Mouse (Mus musculus): ENCODE results near the gene Shoc2.
"Not testable (repeated sequence)": the region's sequence is repeated elsewhere in the genome, so short reads cannot be mapped to it uniquely, and the experiment has no call there.

Shoc2 gene

DNA sequence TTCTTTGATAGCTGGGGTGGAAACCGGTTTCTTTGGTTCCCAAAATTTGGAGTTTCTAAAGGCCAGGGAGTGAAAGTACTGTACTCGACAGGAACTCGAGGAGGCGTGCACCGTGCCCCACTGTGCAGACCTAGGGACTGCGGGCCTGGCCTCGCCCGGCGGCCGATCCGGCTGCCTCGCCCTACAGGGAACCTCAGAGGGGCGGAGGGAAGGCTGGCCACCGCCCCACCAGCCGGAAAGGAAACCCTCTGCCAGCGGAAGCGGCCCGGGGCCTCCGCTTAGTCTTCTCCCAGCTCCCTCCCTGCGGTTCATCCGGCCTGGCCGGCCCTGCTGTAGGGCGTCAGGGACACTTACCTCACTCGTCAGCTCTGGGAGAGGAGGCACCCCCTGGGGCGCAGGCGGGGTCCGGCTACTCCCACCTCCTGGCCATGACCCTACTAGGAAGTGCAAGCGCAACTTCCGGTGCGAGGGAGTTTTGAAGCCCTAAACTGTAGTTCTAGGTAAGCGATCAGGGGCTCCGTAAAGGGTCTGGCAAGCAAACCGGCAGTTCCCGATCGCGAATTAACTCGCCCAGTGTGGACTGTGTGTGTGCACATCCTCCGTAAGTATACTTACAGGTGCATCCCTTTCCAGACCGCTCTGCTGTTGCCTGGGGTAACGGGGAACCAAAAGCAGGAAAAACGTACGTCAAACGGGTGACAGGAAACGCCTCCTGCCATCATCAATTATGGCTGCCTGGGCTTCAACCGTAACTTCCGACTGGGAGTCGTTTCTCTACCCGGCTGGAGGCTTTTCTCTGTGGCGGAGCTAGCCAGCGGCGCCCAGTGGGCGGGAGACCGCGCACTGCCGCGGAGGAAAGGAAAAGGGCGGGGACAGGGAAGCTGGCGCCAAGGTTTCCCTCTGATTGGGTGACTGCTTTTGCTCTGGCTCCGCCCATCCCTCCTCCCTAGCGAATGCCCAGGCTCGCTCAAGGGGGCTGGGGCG lies at the start of gene Shoc2, which contains the start of gene Bbip1:
Gene Shoc2 (plus strand): TSS at position 505 of the 984 bp plus-strand sequence.
Gene Bbip1 (minus strand): TSS at position 826 of the 984 bp plus-strand sequence.
- DNase-seq (ENCODE audit: low spot score in 2 of 2): peak; percentile 95 to 98

DNA sequence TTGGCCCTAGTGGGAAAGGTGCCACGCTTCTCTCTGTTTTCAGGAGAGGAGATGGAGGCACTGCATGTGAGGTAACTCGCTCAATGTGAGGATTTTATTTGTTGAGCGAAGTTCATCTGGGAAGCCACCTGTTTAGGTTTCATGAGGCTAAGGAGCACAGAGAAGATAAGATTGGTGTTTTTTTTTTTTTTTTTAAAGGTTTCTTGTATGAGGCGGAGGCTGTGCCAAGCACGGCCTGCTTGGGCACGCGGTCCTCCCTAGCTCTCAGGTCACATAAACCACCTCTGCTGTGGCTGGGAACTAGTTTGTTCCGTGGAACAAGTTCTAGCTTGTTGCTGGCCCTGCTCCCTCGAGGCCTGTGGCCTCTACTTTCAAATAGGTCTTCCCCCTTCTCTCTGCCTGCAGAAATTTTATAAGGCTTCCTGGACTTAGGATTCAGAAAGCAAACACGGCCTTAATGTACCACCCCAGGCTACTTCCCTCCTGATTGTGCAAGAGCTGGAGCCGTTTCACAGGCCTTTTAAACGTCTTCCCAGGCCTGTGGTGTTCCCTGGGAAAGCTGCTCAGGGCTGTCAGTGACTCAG lies 49.5 kb upstream of the Shoc2 start:
- DNase-seq (ENCODE audit: low spot score in 2 of 2): peak; percentile 62 to 72

DNA sequence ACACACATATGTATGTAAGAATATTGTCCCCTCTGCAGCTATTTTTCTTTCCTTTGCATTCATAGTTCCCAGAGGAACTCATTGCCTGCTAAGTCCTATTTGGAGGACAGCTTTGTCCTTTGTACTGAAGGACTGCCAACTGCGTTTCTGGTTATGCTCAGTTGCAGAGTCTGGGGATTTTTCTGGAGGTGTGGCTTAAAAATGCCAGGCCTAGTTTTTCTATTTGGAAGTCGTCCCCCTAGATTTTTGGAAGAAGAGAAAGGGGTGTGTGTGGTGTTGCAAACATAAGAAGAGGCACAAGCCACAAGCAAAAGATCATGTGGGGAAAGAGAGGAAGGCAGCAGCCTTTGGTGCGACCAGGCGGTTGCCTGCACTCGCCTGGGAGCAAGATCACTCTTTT lies 46.1 kb upstream of the Shoc2 start:
- no peak for DNase-seq (ENCODE audit: low spot score in 2 of 2)

DNA sequence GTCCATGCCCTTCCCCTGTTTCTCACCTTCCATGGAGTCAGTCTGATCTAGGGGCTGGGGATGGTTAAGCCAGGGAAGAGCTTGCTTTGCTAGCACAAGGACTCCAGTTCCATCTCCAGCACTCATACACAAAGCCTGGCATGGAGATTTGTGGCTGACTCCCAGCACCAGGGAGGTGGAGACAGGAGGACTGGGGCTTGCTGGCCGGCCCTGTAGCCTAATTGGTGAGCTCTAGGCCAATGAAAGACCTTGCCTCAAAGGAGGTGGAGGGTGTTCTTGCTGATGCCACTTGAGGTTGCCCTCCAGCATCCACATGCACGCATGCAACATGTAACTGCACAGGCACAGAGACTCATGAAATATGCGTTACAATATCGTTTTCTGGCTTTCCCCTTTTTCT lies 45.6 kb upstream of the Shoc2 start:
- DNase-seq (ENCODE audit: low spot score in 2 of 2): no peak

DNA sequence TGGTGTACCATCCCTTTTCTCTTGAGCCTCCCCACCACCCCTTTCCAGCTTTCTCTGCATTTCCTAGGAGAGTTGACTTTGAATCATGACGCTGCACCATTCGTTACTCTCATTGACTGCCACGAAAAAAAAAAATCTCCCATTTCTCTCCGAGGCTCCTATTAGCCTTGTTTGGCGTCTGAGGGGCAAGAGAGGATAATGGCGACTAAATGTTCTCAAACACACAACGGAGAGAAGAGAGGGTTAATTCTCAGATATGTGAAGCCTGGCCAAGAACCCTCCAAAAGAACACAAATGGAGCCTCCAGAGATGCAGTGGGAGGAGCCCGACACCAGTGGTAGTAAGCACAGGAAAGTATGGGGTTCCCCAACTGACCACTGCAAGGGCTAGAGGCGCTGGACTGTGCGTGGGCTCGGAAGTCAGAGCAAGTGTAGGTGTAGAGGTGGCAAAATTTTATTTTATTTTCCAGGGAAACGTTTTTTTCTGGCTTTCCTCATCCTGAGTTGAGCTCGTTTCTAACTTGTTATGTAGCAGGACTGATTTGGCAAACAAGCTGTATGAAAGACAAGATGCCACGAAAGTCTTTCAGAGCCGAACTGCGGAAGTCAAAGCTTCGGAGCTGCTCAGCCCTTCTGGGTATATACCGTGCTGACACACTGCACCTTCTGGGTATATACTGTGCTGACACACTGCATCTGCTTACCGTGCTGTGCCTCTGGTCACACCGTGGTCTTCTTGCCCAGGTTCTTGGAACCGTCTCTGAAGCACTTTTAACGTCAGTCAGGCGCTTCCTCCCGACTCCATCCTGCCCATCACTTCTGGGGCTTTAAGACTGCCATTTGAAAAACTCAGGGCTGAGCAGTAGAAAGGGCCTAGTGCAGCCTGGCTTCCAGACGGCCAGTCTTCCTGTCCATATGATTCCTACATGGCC lies 44.9 kb upstream of the Shoc2 start:
- no peak for DNase-seq (ENCODE audit: low spot score in 2 of 2)

DNA sequence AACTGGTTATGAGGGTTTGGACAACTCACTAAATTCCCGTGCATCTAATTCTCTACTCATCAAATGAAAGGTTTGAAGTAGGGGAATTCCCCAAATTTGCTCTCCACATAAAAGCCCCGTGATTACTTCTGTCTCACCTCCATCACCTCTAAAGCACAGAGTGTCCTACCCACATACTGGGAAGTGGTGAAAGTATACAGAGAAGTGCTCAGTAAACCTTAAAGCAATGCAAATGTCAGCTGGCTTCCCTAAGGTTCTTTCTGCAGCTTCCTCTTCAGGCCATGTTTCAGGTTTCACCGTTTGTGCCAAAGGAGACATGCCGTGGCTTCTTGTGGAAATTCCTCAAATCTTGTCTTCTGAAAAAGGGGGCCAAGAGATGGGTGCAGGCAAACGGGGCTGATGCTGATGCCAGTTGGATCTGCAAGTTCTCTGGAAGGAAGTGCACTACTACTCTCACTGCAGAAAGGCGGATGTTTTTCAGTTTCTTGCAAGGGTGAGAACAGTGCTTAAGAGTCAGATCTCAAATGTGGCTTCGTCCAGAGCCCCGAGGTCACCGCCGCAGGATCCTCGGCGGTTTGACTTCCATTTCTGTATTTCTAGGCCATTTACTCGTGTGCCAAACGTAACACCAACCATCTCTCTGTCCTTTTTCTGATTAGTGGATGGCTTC lies 44.0 kb upstream of the Shoc2 start:
- DNase-seq (ENCODE audit: low spot score in 2 of 2): no peak

DNA sequence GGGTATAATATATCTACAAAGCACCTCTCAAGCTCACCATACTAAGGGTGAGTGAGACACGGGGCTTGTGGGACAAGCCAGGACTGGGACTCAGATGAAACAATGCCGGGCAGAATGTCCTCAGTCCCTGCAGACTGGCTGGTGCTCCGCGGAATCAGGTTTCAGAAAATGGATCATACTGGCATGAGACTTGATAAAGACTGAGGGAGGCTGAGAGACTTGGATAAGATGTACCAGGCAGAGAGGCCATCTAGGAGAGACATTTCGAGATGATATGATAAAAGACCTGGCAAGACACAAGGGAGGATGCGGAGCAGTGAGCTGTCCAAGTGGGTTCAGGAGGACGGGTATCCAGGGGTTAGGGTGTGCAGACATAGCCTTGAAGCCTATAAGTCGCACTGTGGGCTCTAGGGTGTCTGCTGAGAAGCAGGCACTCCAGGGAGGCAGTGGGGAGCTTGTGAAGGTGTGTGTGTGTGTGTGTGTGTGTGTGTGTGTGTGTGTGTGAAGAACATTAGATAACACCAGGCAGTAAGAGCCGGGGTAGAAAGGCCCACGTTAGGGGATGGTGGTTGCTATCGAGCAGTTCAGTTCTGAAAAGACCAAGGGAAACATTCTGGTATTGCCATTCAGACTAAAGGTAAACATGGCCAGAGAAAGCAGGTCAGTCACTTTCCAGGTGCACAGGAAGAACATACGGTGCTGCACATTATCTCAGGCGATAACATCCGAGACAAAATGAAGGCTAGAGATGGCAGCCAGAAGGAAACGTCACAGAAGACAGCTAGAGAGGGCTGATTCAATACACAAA lies 42.0 kb upstream of the Shoc2 start:
- no peak for DNase-seq (ENCODE audit: low spot score in 2 of 2)

DNA sequence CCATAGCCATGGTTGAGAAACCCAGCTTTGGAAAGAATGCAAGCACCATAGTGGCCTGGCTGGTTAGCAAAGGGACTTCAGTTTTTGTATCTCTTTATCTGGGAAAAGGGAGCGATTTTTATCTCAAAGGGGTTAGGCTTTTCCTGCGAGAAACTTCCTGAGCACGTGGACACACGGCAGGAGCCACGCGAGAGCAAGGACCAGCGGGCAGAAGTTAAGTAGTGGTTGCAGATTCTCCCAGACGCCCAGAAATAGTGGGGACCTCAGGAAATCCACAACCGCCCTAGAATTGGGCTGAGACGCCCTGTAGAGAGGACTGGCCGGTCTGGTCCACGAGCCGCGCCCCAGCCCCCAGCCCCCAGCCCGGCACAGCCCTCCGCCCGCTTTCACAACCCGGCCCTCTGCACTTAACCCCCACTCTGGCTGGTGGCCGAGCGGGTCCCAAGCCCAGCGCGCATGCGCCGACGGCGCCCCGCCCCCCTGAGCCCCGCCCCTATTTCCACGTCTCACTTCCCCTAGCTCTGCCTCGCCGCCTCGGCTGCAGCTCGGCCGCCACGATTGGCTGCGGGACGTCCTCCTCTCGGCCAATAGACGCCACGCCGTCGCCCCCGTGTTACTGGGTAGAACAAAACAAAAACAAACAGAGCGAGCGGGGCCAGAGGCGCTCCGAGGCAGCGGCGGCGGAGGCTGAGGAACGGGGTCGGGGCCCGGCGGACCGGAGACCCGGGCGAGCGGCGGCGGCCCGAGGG lies 41.2 kb upstream of the Shoc2 start:
- DNase-seq (ENCODE audit: low spot score in 2 of 2): peak; percentile 86 to 96

DNA sequence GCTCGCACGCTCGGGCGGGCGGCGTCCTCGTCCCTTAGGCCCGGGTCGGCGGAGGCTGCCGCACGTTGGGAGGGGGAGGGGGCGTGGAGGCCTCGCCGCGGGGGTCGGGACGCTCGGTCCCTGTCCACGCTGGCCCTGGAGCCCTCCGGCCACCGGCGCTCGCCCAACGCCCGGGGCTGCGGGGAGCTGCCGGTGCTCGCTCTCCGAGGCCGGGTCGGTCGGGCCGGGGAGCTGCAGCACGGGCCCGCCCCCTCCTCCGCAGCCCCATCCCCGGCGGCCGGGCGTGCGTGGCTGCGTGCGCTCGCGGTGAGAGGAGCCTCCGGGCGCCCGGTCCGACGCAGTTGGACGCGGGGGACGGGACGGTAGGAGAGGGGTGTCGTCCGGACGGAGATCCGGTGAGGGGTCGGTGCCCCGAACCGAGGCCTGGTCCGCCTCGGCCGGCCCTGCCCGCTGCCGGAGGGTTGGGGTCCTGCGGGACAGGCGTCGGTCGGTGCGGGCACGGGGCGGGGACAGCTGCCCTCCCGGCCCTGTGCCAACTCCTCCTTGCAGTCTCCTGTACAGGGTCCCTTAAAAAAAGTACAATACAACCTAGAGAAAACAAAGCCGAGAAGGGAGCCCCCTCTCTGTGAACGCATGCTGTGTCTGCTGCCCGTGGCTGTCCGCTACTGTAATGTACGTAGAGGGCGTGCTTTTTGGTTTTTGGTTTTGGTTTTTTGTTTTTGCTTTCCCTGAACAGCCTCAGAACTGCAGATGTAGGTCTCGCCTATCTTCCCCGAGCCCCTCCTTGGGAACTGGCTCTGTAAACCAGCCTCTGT lies 40.4 kb upstream of the Shoc2 start:
- peak; percentile 31 to 46 for DNase-seq (ENCODE audit: low spot score in 2 of 2)

DNA sequence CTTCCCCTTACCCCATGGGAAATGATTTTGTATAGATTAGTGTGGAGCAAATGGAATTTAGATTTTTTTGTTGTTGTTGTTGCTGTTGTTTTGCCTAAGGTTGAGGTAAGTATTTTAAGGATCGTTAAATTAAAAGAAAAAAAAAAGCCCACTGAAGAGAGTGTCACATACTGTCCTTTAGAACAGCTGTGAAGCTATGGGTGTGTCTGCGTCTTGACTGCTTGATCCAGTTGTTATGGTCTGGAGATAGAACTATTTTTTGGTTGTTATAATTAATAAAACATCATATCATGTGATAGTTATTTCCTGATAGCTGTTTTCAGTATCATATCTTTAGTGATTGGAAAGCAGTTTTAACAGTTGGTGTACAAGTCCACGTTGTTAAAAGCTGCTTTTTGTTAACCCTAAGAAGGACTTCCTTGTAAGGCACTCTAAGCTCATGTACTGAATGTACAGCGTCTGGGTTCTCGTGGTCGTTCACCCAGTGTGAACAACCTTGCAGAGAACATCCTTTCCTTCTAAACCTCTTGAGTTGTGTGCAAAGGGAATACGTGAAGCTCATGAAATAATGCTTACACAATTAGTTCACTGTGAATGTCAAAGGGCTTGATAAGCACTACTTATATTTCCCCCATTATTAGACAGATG lies 39.1 kb upstream of the Shoc2 start:
- DNase-seq (ENCODE audit: low spot score in 2 of 2): no peak

DNA sequence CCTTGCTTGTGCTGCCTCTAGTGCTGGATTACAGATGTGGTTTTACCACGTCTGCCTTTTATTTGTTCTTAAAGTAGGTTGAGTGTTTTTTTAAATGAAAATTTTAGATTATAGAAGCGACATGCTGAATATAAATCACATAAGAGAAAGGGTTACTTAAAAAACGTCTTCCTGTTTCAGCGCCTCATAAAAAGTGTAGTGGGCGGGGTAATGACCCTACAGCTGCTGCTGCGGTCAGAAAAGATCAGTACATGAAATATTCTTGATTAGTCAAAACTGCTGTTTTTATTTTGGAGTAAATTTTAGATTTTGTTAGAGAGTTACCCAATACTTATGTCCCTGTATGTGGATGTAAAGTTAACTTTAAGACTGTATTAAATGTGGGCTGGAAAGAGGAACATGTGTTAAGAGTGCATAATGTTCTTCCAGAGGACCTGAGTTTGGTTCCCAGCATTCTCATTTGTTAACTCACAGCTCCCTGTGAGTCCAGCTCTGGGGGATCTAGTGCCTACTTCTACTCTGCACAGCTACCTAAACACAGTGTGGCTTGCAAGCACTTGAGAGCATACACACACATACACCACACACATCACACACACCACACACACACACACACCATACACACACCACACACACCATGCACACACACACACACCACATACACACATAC lies 37.9 kb upstream of the Shoc2 start:
- DNase-seq (ENCODE audit: low spot score in 2 of 2): no peak

DNA sequence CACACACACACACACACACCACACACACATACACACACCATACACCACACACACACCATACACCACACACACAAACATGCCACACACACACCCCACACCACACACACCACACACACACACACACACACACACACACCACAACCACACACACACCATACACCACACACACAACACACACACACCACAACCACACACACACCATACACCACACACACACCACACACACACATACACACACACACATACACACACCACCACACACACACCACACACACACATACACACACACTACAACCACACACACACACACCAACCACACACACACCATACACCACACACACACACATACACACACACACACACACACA lies 37.4 kb upstream of the Shoc2 start:
- not testable (repeated sequence) for DNase-seq (ENCODE audit: low spot score in 2 of 2)

DNA sequence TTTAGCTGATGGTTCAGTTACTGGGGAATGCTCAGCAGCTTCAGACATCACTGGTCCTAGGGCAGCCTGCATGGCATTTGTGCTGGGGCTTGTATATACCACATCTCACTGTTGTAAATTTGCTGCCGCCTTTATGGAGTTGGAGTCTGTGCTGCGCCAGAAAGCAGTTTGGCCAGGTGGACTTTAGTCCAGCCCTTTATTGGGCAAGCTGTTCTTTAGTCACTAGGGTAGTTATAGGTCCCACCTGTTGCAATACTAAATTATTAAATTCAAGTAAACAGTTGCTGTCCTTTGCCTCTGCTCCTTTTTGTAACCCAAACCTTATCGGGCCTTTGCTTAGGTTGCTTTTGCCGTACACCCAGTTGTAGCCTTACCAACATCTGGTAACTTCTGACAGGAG lies 29.2 kb upstream of the Shoc2 start:
- DNase-seq (ENCODE audit: low spot score in 2 of 2): no peak

DNA sequence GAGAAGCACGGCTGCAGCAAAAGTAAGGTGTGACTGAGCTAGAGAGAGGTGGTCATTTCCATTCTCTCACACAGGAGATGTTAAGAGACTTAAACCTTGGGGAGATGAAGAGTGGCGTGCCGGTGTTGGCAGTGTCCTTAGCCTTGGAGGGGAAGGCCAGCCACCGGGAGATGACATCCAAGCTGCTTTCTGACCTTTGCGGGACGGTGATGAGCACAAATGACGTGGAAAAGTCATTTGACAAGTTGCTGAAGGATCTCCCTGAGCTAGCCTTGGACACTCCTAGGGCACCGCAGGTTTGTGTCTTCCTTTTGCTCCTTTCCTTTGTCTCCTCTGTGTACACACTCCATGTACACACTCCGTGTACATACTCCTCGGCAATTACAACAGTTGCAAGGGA lies 24.6 kb upstream of the Shoc2 start:
- DNase-seq (ENCODE audit: low spot score in 2 of 2): no peak

DNA sequence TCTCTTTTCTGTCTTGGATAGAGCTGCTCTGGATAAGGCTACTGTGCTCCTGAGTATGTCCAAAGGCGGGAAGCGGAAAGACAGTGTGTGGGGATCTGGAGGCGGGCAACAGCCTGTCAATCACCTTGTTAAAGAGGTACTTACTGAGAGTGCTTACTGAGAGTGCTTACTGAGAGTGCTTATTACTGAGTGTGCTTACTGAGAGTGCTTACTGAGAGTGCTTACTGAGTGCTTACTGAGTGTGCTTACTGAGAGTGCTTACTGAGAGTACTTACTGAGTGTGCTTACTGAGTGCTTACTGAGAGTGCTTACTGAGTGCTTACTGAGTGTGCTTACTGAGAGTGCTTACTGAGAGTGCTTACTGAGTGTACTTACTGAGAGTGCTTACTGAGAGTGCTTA lies 22.1 kb upstream of the Shoc2 start:
- DNase-seq (ENCODE audit: low spot score in 2 of 2): not testable (repeated sequence)

DNA sequence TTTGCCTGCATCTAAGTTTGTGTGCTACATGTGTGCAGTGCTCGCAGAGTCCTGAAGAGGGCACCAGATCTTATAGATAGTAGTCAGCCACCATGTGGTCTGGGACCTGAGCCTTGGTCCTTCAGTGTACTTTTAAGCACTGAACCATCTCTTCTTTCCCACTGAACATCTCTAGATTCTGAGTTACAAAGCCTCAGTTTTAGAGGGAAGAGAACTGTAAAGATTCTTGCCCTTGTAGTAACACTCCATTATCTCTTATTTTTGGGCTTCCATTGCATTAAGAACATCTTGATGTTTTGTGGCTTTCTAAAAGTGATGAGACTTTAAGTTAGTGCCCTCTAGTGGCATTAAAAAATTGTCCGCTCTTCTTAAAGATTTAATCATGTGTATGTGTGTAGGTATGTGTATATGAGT lies 18.8 kb upstream of the Shoc2 start:
- no peak for DNase-seq (ENCODE audit: low spot score in 2 of 2)

DNA sequence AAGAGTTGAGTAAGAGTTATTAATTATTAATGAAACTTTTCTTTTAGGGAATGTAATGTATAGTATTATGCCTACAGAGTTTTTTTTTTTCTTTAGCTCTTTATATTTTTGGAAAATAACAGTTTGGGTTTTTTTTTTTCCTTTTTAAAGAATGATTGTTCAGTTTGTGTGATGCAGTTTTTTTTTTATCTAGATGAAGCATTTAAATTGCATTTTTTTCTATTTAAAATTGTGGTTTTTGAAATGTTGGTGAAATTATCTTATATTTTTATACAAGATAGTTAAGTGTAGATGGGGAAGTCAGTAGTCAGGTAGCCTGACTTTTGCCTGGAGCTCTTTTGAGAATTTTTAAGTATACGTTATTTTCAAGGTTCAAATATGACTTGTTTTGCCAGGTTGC lies 17.4 kb upstream of the Shoc2 start:
- no peak for DNase-seq (ENCODE audit: low spot score in 2 of 2)

DNA sequence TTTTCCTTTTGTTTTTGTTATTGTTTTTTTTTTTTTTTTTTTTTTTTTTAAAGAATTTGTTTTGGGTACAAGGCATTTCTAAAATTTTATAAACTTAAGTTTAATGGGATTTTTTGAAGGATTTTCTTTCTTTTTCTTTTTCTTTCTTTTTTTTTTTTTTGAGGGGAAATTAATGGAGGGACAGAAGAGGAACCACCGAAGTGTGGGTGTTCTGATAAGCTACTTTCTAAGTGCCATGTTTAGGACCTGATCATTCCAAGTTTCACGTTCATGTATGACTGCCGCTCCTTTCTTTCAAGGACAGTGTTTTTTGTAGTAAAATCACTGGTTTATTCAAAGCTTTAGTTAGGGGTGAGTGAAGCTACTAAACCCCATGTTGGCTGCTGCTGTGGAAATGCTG lies 14.9 kb upstream of the Shoc2 start:
- DNase-seq (ENCODE audit: low spot score in 2 of 2): no peak

Measured in urinary bladder, postnatal 36 days (tissue).